ENCODE assay signal across 16 mouse cellular contexts in the genomic region with DNA sequence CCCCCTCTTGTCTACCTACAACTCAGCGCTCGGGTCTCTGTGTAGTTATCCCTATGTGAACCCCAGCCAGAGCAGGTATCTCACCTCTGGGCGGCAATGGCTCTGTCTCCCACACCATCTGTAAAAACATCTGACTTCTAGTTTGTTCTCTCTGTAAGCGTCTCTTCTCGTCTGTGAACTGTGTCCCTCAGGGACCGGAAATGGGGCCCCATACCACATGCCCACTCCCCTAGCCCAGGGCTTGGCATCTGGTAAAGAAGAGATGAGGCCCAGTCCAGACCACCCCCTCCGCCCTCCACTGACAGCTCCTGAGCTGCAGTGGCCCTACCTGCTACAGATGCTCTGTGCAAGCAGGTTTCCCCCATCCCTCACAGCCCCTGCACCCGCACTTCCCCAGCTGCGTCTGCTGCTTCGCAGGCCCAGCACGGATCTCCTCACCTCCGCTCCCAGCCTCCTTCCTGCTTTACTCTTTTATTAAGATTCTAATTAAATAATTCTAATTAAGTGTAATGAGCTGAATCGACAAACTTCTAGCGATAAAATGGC. TPM values are rescaled to one million over a fixed set of nuclear protein-coding genes. Genes with fewer than 3 reads are reported as not detected.
DNase-seq lines count a peak whose midpoint lies in the region; ATAC-seq lines count a peak whose summit lies in the region.
"Had no signal": no experiment of that assay in that cellular context is flagged by ENCODE, and none has a peak within 500 bp of the region (broad histone marks: within the 10 kb centered on the region; RNA-seq: fewer than 3 reads in every experiment).

No protein-coding gene starts in this region.

- 50% methylated on average over 14 of the region's 14 CpGs for WGBS in forebrain, embryonic 12.5 days
- 52% methylated on average over 14 of the region's 14 CpGs for WGBS in forebrain, embryonic 11.5 days
- 50% methylated on average over 14 of the region's 14 CpGs for WGBS in neural tube, embryonic 13.5 days
- WGBS in hindbrain, embryonic 15.5 days, result 48% methylated on average over 14 of the region's 14 CpGs
- 46% methylated on average over 14 of the region's 14 CpGs for WGBS in neural tube, embryonic 15.5 days

- H3K9ac ChIP-seq in forebrain, embryonic 12.5 days, result peak overlapping the region; percentile 12; the same call in 1 of the 2 replicates
- H3K9ac ChIP-seq in forebrain, embryonic 11.5 days (ENCODE audit: low read length), result no peak overlapping the region
- H3K9ac ChIP-seq in neural tube, embryonic 13.5 days, result no peak overlapping the region; the same call in 1 of the 2 replicates
- no peak overlapping the region for H3K9ac ChIP-seq in hindbrain, embryonic 15.5 days
- H3K9ac ChIP-seq in neural tube, embryonic 15.5 days (replicated peaks), result no peak overlapping the region
- H3K9ac ChIP-seq: intestine, embryonic 15.5 days; lung, embryonic 15.5 days had no signal

- H3K27me3 ChIP-seq in forebrain, embryonic 12.5 days, result no peaks in the 10 kb centered on the region
- no peaks in the 10 kb centered on the region for H3K27me3 ChIP-seq in forebrain, embryonic 11.5 days (ENCODE audit: control insufficient read depth, insufficient read depth, low read length)
- no peaks in the 10 kb centered on the region; the same call in 1 of the 2 replicates for H3K27me3 ChIP-seq in neural tube, embryonic 13.5 days
- no peaks in the 10 kb centered on the region for H3K27me3 ChIP-seq in hindbrain, embryonic 15.5 days
- H3K27me3 ChIP-seq in neural tube, embryonic 15.5 days (replicated peaks), result no peaks in the 10 kb centered on the region
- H3K27me3 ChIP-seq: intestine, embryonic 15.5 days; lung, embryonic 15.5 days had no signal

- H3K36me3 ChIP-seq in forebrain, embryonic 12.5 days (replicated peaks), result no peaks in the 10 kb centered on the region
- no peaks in the 10 kb centered on the region for H3K36me3 ChIP-seq in forebrain, embryonic 11.5 days (ENCODE audit: control insufficient read depth, insufficient read depth, low read length)
- no peaks in the 10 kb centered on the region for H3K36me3 ChIP-seq in neural tube, embryonic 13.5 days
- no peaks in the 10 kb centered on the region for H3K36me3 ChIP-seq in hindbrain, embryonic 15.5 days
- H3K36me3 ChIP-seq in neural tube, embryonic 15.5 days, result no peaks in the 10 kb centered on the region
- H3K36me3 ChIP-seq: intestine, embryonic 15.5 days; lung, embryonic 15.5 days had no signal

- no peak overlapping the region for H3K4me2 ChIP-seq in forebrain, embryonic 12.5 days
- H3K4me2 ChIP-seq in forebrain, embryonic 11.5 days (ENCODE audit: low read depth, low read length, severe bottlenecking), result no peak overlapping the region
- no peak overlapping the region for H3K4me2 ChIP-seq in neural tube, embryonic 13.5 days
- no peak overlapping the region for H3K4me2 ChIP-seq in hindbrain, embryonic 15.5 days
- H3K4me2 ChIP-seq in neural tube, embryonic 15.5 days, result no peak overlapping the region
- H3K4me2 ChIP-seq: intestine, embryonic 15.5 days; lung, embryonic 15.5 days had no signal

- no peak overlapping the region for H3K4me3 ChIP-seq in forebrain, embryonic 12.5 days (replicated peaks)
- H3K4me3 ChIP-seq in forebrain, embryonic 11.5 days (ENCODE audit: low read depth, low read length), result no peak overlapping the region
- H3K4me3 ChIP-seq in neural tube, embryonic 13.5 days, result no peak overlapping the region
- no peak overlapping the region for H3K4me3 ChIP-seq in hindbrain, embryonic 15.5 days
- H3K4me3 ChIP-seq in neural tube, embryonic 15.5 days (replicated peaks), result no peak overlapping the region
- H3K4me3 ChIP-seq: intestine, embryonic 15.5 days; lung, embryonic 15.5 days had no signal

- H3K4me1 ChIP-seq in forebrain, embryonic 12.5 days, result peaks cover 19% of the 10 kb centered on the region; the same call in 1 of the 2 replicates
- 0 out of 2 replicates have a peak, but pooled peaks cover 4% of the 10 kb centered on the region for H3K4me1 ChIP-seq in forebrain, embryonic 11.5 days (replicated peaks; ENCODE audit: control insufficient read depth, insufficient read depth, low read length)
- peaks cover 41% of the 10 kb centered on the region for H3K4me1 ChIP-seq in neural tube, embryonic 13.5 days (replicated peaks)
- peaks cover 24% of the 10 kb centered on the region for H3K4me1 ChIP-seq in hindbrain, embryonic 15.5 days (replicated peaks)
- peaks cover 41% of the 10 kb centered on the region for H3K4me1 ChIP-seq in neural tube, embryonic 15.5 days

- no peaks in the 10 kb centered on the region for H3K9me3 ChIP-seq in forebrain, embryonic 12.5 days
- H3K9me3 ChIP-seq in forebrain, embryonic 11.5 days (ENCODE audit: control insufficient read depth, low read length), result no peaks in the 10 kb centered on the region
- H3K9me3 ChIP-seq in neural tube, embryonic 13.5 days, result no peaks in the 10 kb centered on the region
- no peaks in the 10 kb centered on the region for H3K9me3 ChIP-seq in hindbrain, embryonic 15.5 days
- H3K9me3 ChIP-seq in neural tube, embryonic 15.5 days (replicated peaks), result no peaks in the 10 kb centered on the region
- H3K9me3 ChIP-seq: intestine, embryonic 15.5 days; lung, embryonic 15.5 days had no signal

- no peak for ATAC-seq in forebrain, embryonic 12.5 days (ENCODE audit: low FRiP score)
- no peak for ATAC-seq in forebrain, embryonic 11.5 days (replicated peaks; ENCODE audit: low FRiP score)
- ATAC-seq in neural tube, embryonic 13.5 days (ENCODE audit: low read depth), result peak; percentile 30
- peak; percentile 74; the same call in 1 of the 2 replicates for ATAC-seq in hindbrain, embryonic 15.5 days (ENCODE audit: low FRiP score, low read depth)
- ATAC-seq in neural tube, embryonic 15.5 days (ENCODE audit: low FRiP score), result peak; percentile 62
- ATAC-seq in megakaryocyte-erythroid progenitor cell, adult 5-6 weeks (replicated peaks; ENCODE audit: low FRiP score, low TSS enrichment, poor library complexity, severe bottlenecking), result no peak
- ATAC-seq: intestine, embryonic 15.5 days had no signal

- no peak for DNase-seq in forebrain, embryonic 11.5 days (ENCODE audit: low spot score)
- no peak for DNase-seq in neural tube, embryonic 10.5 days (ENCODE audit: extremely low spot score, low spot score)
- DNase-seq in layer of hippocampus, postnatal 14 days (ENCODE audit: low spot score in 2 of 2), result no peak
- DNase-seq: adrenal gland, adult 2 months; cerebellum, adult 9-10 months; heart, adult 11 months; layer of hippocampus, postnatal 36 days; liver had no signal

- no peak overlapping the region for H3K27ac ChIP-seq in forebrain, embryonic 12.5 days
- no peak overlapping the region for H3K27ac ChIP-seq in forebrain, embryonic 11.5 days (ENCODE audit: low read depth, low read length)
- H3K27ac ChIP-seq in neural tube, embryonic 13.5 days (replicated peaks), result peak overlapping the region; percentile 20; the same call in 1 of the 2 replicates
- peak overlapping the region; percentile 18 for H3K27ac ChIP-seq in hindbrain, embryonic 15.5 days (replicated peaks)
- 0 out of 2 replicates have a peak overlapping the region, but pooled peaks have one; percentile 41 for H3K27ac ChIP-seq in neural tube, embryonic 15.5 days (replicated peaks)
- H3K27ac ChIP-seq: intestine, embryonic 15.5 days; kidney, postnatal 0 days; lung, embryonic 15.5 days had no signal

RNA-seq across cellular contexts. Expression of a gene that starts 30.4 kb away (rescaled TPM):
- 5.1 and 5.9 TPM in 2 replicates for polyA plus RNA-seq in forebrain, embryonic 12.5 days (2016; fragmentation: Nextera tagmentation; extraction: Ambion mirVana)
- polyA plus RNA-seq in forebrain, embryonic 11.5 days (2014; fragmentation: Nextera tagmentation; extraction: Ambion mirVana), result 7.4 and 7.9 TPM in 2 replicates
- polyA plus RNA-seq in neural tube, embryonic 13.5 days (2015; fragmentation: Nextera tagmentation; extraction: Ambion mirVana), result 3.6 and 4.9 TPM in 2 replicates
- polyA plus RNA-seq in hindbrain, embryonic 15.5 days (2015; fragmentation: Nextera tagmentation; extraction: Ambion mirVana), result 2.6 and 2.7 TPM in 2 replicates
- polyA plus RNA-seq in neural tube, embryonic 15.5 days (2015; fragmentation: Nextera tagmentation; extraction: Ambion mirVana), result 2.4 and 7.9 TPM in 2 replicates
- 28.5 and 34.9 TPM in 2 replicates for total RNA-seq in megakaryocyte-erythroid progenitor cell, adult 5-6 weeks (2014; fragmentation: Nextera tagmentation)
- 8.5 and 9.6 TPM in 2 replicates for total RNA-seq in megakaryocyte-erythroid progenitor cell, adult 5-6 weeks (2017)
- 1 to 10 TPM; 4.6 to 4.8 TPM for total RNA-seq in layer of hippocampus, postnatal 14 days (2021)

RNA-seq across cellular contexts. Expression of a gene that starts 33.3 kb away (rescaled TPM):
- 3.5 and 4.0 TPM in 2 replicates for polyA plus RNA-seq in forebrain, embryonic 12.5 days (2016; fragmentation: Nextera tagmentation; extraction: Ambion mirVana)
- 5.2 and 5.3 TPM in 2 replicates for polyA plus RNA-seq in forebrain, embryonic 11.5 days (2014; fragmentation: Nextera tagmentation; extraction: Ambion mirVana)
- 5.3 and 5.7 TPM in 2 replicates for polyA plus RNA-seq in neural tube, embryonic 13.5 days (2015; fragmentation: Nextera tagmentation; extraction: Ambion mirVana)
- 5.8 and 6.1 TPM in 2 replicates for polyA plus RNA-seq in hindbrain, embryonic 15.5 days (2015; fragmentation: Nextera tagmentation; extraction: Ambion mirVana)
- polyA plus RNA-seq in neural tube, embryonic 15.5 days (2015; fragmentation: Nextera tagmentation; extraction: Ambion mirVana), result 4.7 and 4.9 TPM in 2 replicates
- total RNA-seq in megakaryocyte-erythroid progenitor cell, adult 5-6 weeks (2014; fragmentation: Nextera tagmentation), result 0.49 and 0.59 TPM in 2 replicates
- 0.53 TPM in 1 of 2 replicates, not detected in the other for total RNA-seq in megakaryocyte-erythroid progenitor cell, adult 5-6 weeks (2017)
- 10 to 100 TPM; 18.9 to 19.8 TPM for total RNA-seq in layer of hippocampus, postnatal 14 days (2021)

Comparison
In these comparisons a context has a peak if more than half of its experiments do, and no peak if none do; other contexts are left out.
1. ATAC-seq: peak in neural tube, embryonic 13.5 days (single experiment), hindbrain, embryonic 15.5 days (single experiment) and neural tube, embryonic 15.5 days (single experiment); none in forebrain, embryonic 12.5 days (single experiment), forebrain, embryonic 11.5 days (single experiment) and megakaryocyte-erythroid progenitor cell, adult 5-6 weeks (single experiment).
2. H3K27ac ChIP-seq: peak in neural tube, embryonic 13.5 days (single experiment), hindbrain, embryonic 15.5 days (single experiment) and neural tube, embryonic 15.5 days (single experiment); none in forebrain, embryonic 12.5 days (single experiment) and forebrain, embryonic 11.5 days (single experiment).